Mouse (Mus musculus) heart, postnatal 0 days (tissue): ENCODE measurements around the gene Mad2l1bp.

Experiments used
- CTCF ChIP-seq: IDR thresholded peaks from 2 replicates; pipeline ENCODE4 v1.5.1; 2016; ENCODE audit warnings: antibody characterized with exemption, control low read depth, low read depth
- EP300 ChIP-seq: IDR thresholded peaks from 2 replicates; pipeline ENCODE4 v1.6.1; 2016; ENCODE audit warnings: antibody characterized with exemption, low read depth

- TF ChIP-seq CTCF (no peak), EP300 (no peak)
These were observed at the start of gene Mad2l1bp for GRCm38 (mm10) chr17:46152847-46153782.
